Mouse (Mus musculus) heart, postnatal 0 days (tissue): ENCODE results near the gene AL732309.1.

Experiments used
- CTCF ChIP-seq: IDR thresholded peaks from 2 replicates; pipeline ENCODE4 v1.5.1; 2016; ENCODE audit warnings: antibody characterized with exemption, control low read depth, low read depth
- EP300 ChIP-seq: IDR thresholded peaks from 2 replicates; pipeline ENCODE4 v1.6.1; 2016; ENCODE audit warnings: antibody characterized with exemption, low read depth

GRCm38 (mm10) chr2:25211121-25211670 is 35.5 kb downstream of the AL732309.1 start, which contains the start of gene Nelfb:
- no peak for TF ChIP-seq CTCF
- peak; percentile 29; the same call in 1 of the 2 replicates for TF ChIP-seq EP300
